8 mouse cellular contexts compared by ENCODE assay signal in the genomic region with DNA sequence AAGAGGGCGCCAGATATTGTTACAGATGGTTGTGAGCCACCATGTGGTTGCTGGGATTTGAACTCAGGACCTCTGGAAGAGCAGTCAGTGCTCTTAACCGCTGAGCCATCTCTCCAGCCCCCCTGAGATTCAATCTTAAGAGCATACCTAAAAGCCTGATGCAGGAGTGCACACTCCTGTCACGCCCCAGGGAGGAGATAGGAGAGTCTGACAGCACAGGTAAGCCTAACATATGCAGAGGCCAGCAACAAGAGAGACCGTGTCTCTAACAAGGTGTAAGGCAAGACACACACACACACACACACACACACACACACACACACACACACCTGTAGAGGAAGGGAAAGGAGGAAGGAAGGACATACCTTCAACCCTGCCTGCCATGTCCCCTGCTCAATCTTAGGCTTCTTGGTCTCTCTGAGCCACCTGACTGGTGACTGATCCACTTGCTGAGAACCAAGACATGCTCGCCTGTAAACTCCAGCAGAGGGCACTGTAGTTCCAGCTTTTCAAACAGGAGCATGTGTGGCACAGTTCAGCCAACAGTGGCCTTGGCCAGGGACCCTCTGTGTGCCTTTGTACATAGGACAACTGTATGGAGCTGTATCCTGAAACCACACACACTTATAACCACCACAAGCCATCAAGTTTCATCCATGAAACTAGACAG. TPM values are rescaled to one million over a fixed set of nuclear protein-coding genes. Genes with fewer than 3 reads are reported as not detected.
DNase-seq lines count a peak whose midpoint lies in the region; ATAC-seq and TF ChIP-seq lines count a peak whose summit lies in the region.

No protein-coding gene starts in this region.

- no peaks in the 10 kb centered on the region for H3K9me3 ChIP-seq in hindbrain, embryonic 14.5 days (ENCODE audit: control insufficient read depth, low read length)

- TF ChIP-seq POLR2A in cerebellum, adult 2 months (IDR thresholded peaks at IDR 0.05; ENCODE audit: borderline replicate concordance, insufficient read depth, low read length) = no peak

- WGBS in cerebellum, adult 2 months = 44% methylated on average over 5 of the region's 5 CpGs
- 60% methylated on average over 4 of the region's 5 CpGs for WGBS in hindbrain, embryonic 14.5 days

- H3K36me3 ChIP-seq in hindbrain, embryonic 14.5 days (replicated peaks; ENCODE audit: control insufficient read depth, insufficient read depth) = no peaks in the 10 kb centered on the region

- no peak overlapping the region for H3K9ac ChIP-seq in hindbrain, embryonic 14.5 days

- no peak overlapping the region for H3K27ac ChIP-seq in cerebellum, adult 2 months (ENCODE audit: insufficient read depth, low read length)
- H3K27ac ChIP-seq in hindbrain, embryonic 14.5 days = no peak overlapping the region

- H3K4me2 ChIP-seq in hindbrain, embryonic 14.5 days (replicated peaks) = no peak overlapping the region

- peak; percentile 64; the same call in 1 of the 2 replicates for ATAC-seq in hindbrain, embryonic 14.5 days (ENCODE audit: low FRiP score)

- H3K27me3 ChIP-seq in cerebellum, adult 2 months (ENCODE audit: control insufficient read depth, insufficient read depth, low read length) = no peaks in the 10 kb centered on the region
- no peaks in the 10 kb centered on the region for H3K27me3 ChIP-seq in hindbrain, embryonic 14.5 days (ENCODE audit: control insufficient read depth, insufficient read depth, low read length)

- H3K4me3 ChIP-seq in cerebellum, adult 2 months (replicated peaks; ENCODE audit: insufficient read depth, low read depth, low read length) = no peak overlapping the region
- no peak overlapping the region for H3K4me3 ChIP-seq in hindbrain, embryonic 14.5 days (replicated peaks; ENCODE audit: low read length)

- peak; percentile 92 for DNase-seq in R1 (ENCODE audit: low read depth, low spot score)
- DNase-seq in cerebellum, adult 2 months = peak; percentile 74 to 78
- DNase-seq in forelimb bud, embryonic 11.5 days (ENCODE audit: low read depth, low spot score) = peak; percentile 88
- DNase-seq in hindbrain, embryonic 14.5 days (ENCODE audit: low spot score) = peak; percentile 88
- DNase-seq in layer of hippocampus, postnatal 25 days (ENCODE audit: extremely low spot score in 1 of 2, low spot score in 1 of 2) = peak; percentile 49 to 76
- DNase-seq in lung, postnatal 14 days = peak; percentile 86
- peak; percentile 81 to 86 for DNase-seq in right cerebral cortex, postnatal 10 days (ENCODE audit: low spot score in 2 of 2)
- DNase-seq in yolk sac, embryonic 10.5 days (ENCODE audit: low spot score) = peak; percentile 73

- H3K4me1 ChIP-seq in cerebellum, adult 2 months (ENCODE audit: control insufficient read depth, insufficient read depth, low read length) = no peaks in the 10 kb centered on the region
- no peaks in the 10 kb centered on the region for H3K4me1 ChIP-seq in hindbrain, embryonic 14.5 days (replicated peaks; ENCODE audit: control insufficient read depth, insufficient read depth, low read length)

- peak; percentile 96 for TF ChIP-seq CTCF in cerebellum, adult 2 months (IDR thresholded peaks at IDR 0.05; ENCODE audit: borderline replicate concordance, insufficient read depth, low read depth, low read length)

RNA-seq across cellular contexts. Expression of gene 4930415O20Rik, which starts 9.1 kb away (rescaled TPM):
- polyA plus RNA-seq in cerebellum, adult 2 months (2012; rRNA removed) = not detected in 2 replicates
- polyA plus RNA-seq in hindbrain, embryonic 14.5 days (2014; fragmentation: Nextera tagmentation; extraction: Ambion mirVana) = not detected in 2 replicates
- total RNA-seq in layer of hippocampus, postnatal 25 days (2021) = under 1 TPM in 1 of 2 experiments, not detected in 1; 0.73 TPM

RNA-seq across cellular contexts. Expression of gene Ccnt1, which starts 9.2 kb away (rescaled TPM):
- 24.1 and 24.2 TPM in 2 replicates for polyA plus RNA-seq in cerebellum, adult 2 months (2012; rRNA removed)
- polyA plus RNA-seq in hindbrain, embryonic 14.5 days (2014; fragmentation: Nextera tagmentation; extraction: Ambion mirVana) = 59.8 and 65.1 TPM in 2 replicates
- 10 to 100 TPM; 40.1 to 45.0 TPM for total RNA-seq in layer of hippocampus, postnatal 25 days (2021)

RNA-seq across cellular contexts. Expression of gene Adcy6, which starts 29.9 kb away (rescaled TPM):
- 31.1 and 31.3 TPM in 2 replicates for polyA plus RNA-seq in cerebellum, adult 2 months (2012; rRNA removed)
- polyA plus RNA-seq in hindbrain, embryonic 14.5 days (2014; fragmentation: Nextera tagmentation; extraction: Ambion mirVana) = 8.4 and 11.0 TPM in 2 replicates
- total RNA-seq in layer of hippocampus, postnatal 25 days (2021) = 10 to 100 TPM; 45.1 to 45.8 TPM

RNA-seq across cellular contexts. Expression of gene Kansl2, which starts 45.9 kb away (rescaled TPM):
- 60.7 and 62.4 TPM in 2 replicates for polyA plus RNA-seq in cerebellum, adult 2 months (2012; rRNA removed)
- 99.5 and 100 TPM in 2 replicates for polyA plus RNA-seq in hindbrain, embryonic 14.5 days (2014; fragmentation: Nextera tagmentation; extraction: Ambion mirVana)
- total RNA-seq in layer of hippocampus, postnatal 25 days (2021) = 10 to 100 TPM; 59.5 to 59.7 TPM

RNA-seq across cellular contexts. Expression of gene Cacnb3, which starts 50.7 kb away (rescaled TPM):
- polyA plus RNA-seq in cerebellum, adult 2 months (2012; rRNA removed) = 65.4 and 69.7 TPM in 2 replicates
- polyA plus RNA-seq in hindbrain, embryonic 14.5 days (2014; fragmentation: Nextera tagmentation; extraction: Ambion mirVana) = 98.3 and 101 TPM in 2 replicates
- 100 to 1,000 TPM; 189 to 209 TPM for total RNA-seq in layer of hippocampus, postnatal 25 days (2021)
